Mouse (Mus musculus) WW6 (cell line): ENCODE measurements around the gene Psmc3ip.

Source experiments
- DNase-seq: peaks from one replicate; pipeline ENCODE4 v3.0.0-alpha.2; 2013; ENCODE audit warnings: low read depth, low spot score

Psmc3ip gene

GRCm38 (mm10) chr11:101052751-101053473 lies 42.3 kb downstream of the Psmc3ip start:
- DNase-seq: no peak

- DNase-seq: no peak
Observed at GRCm38 (mm10) chr11:101051617-101052016, 43.6 kb downstream of the Psmc3ip start.

- no peak for DNase-seq
Observed at GRCm38 (mm10) chr11:101051051-101051493, 44.2 kb downstream of the Psmc3ip start.

- DNase-seq: no peak
Observed at GRCm38 (mm10) chr11:101050359-101050758, 44.9 kb downstream of the Psmc3ip start.

- DNase-seq: no peak
Observed at GRCm38 (mm10) chr11:101047502-101047901, 47.7 kb downstream of the Psmc3ip start.

GRCm38 (mm10) chr11:101046440-101046839 lies 48.8 kb downstream of the Psmc3ip start:
- no peak for DNase-seq

GRCm38 (mm10) chr11:101045826-101046225 lies 49.4 kb downstream of the Psmc3ip start:
- DNase-seq: no peak
